ENCODE assay signal across 10 mouse cellular contexts in the genomic region with DNA sequence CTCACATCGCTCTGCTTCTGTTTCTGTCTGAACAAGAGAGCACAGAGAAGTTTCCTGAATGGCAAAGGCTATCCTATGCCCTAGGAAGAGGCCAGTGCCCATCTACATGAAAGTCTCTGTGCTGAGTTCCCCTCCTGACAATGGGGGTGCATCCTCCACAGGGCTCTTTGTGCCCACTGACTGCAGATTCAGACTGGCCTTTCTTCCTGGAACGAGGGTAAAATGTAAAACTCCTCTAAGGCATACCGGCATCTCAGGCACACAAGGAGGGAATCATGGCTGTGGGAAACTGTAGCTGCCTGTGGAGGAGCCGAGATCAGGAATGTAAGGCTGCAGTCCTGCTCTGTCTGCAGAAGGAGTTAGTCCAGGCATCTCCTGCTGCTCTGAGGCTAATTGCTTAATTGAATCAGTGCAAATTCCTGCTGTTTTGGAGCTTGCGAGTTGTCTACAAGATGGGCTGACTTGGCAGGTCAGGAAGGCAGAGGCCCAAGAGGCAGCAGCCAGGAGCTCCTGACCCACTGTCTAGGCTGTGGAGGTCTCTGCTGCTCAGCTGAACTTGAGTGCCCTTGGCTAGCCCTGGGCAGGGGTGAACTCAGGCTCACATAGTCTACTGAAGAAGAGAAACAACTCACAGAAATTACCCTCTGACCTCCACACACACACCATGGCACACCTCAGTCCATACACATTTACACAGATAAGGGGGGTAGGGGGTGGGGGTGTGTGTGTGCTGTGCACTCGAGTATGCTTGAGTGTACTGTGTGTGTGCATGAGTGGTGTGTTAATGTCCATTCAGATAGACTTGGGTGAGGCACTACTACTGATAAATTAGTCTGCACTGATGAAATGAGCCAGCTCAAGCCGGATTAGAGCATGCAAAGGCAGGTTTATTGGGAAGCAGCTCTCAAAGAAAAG. TPM values are rescaled to one million over a fixed set of nuclear protein-coding genes. Genes with fewer than 3 reads are reported as not detected.
DNase-seq lines count a peak whose midpoint lies in the region; ATAC-seq and TF ChIP-seq lines count a peak whose summit lies in the region.
"Had no signal": no experiment of that assay in that cellular context is flagged by ENCODE, and none has a peak within 500 bp of the region (broad histone marks: within the 10 kb centered on the region; RNA-seq: fewer than 3 reads in every experiment).

No protein-coding gene starts in this region.

- no peak overlapping the region for H3K4me3 ChIP-seq in forebrain, embryonic 11.5 days (ENCODE audit: low read depth, low read length)
- H3K4me3 ChIP-seq in forebrain, postnatal 0 days (ENCODE audit: low read depth, low read length) = no peak overlapping the region
- no peak overlapping the region for H3K4me3 ChIP-seq in neural tube, embryonic 15.5 days (replicated peaks)
- H3K4me3 ChIP-seq in limb, embryonic 10.5 days = no peak overlapping the region

- no peak overlapping the region for H3K9ac ChIP-seq in forebrain, embryonic 11.5 days (ENCODE audit: low read length)
- H3K9ac ChIP-seq in forebrain, postnatal 0 days = no peak overlapping the region
- no peak overlapping the region for H3K9ac ChIP-seq in neural tube, embryonic 15.5 days (replicated peaks)
- H3K9ac ChIP-seq: liver, embryonic 14.5 days had no signal

- no peak for TF ChIP-seq CTCF in forebrain, postnatal 0 days (IDR thresholded peaks at IDR 0.05; ENCODE audit: low read depth)

- no peaks in the 10 kb centered on the region for H3K36me3 ChIP-seq in forebrain, embryonic 11.5 days (ENCODE audit: control insufficient read depth, insufficient read depth, low read length)
- H3K36me3 ChIP-seq in forebrain, postnatal 0 days (ENCODE audit: insufficient read depth) = no peaks in the 10 kb centered on the region
- H3K36me3 ChIP-seq in neural tube, embryonic 15.5 days = no peaks in the 10 kb centered on the region
- no peaks in the 10 kb centered on the region for H3K36me3 ChIP-seq in limb, embryonic 10.5 days

- no peak overlapping the region for H3K27ac ChIP-seq in forebrain, embryonic 11.5 days (ENCODE audit: low read depth, low read length)
- H3K27ac ChIP-seq in forebrain, postnatal 0 days (ENCODE audit: low read depth, low read length) = no peak overlapping the region
- no peak overlapping the region for H3K27ac ChIP-seq in neural tube, embryonic 15.5 days (replicated peaks)
- H3K27ac ChIP-seq in limb, embryonic 10.5 days = peak overlapping the region; percentile 50; the same call in 1 of the 2 replicates
- H3K27ac ChIP-seq: liver, embryonic 14.5 days had no signal

- H3K4me1 ChIP-seq in forebrain, embryonic 11.5 days (replicated peaks; ENCODE audit: control insufficient read depth, insufficient read depth, low read length) = peaks cover 5% of the 10 kb centered on the region; the same call in 1 of the 2 replicates
- H3K4me1 ChIP-seq in forebrain, postnatal 0 days (ENCODE audit: insufficient read depth) = 0 out of 2 replicates have a peak, but pooled peaks cover 3% of the 10 kb centered on the region
- peaks cover 19% of the 10 kb centered on the region for H3K4me1 ChIP-seq in neural tube, embryonic 15.5 days
- peaks cover 23% of the 10 kb centered on the region for H3K4me1 ChIP-seq in limb, embryonic 10.5 days

- no peaks in the 10 kb centered on the region for H3K27me3 ChIP-seq in forebrain, embryonic 11.5 days (ENCODE audit: control insufficient read depth, insufficient read depth, low read length)
- no peaks in the 10 kb centered on the region for H3K27me3 ChIP-seq in forebrain, postnatal 0 days (ENCODE audit: insufficient read depth, low read length)
- H3K27me3 ChIP-seq in neural tube, embryonic 15.5 days (replicated peaks) = no peaks in the 10 kb centered on the region
- H3K27me3 ChIP-seq in limb, embryonic 10.5 days (ENCODE audit: low read depth, poor library complexity, severe bottlenecking) = no peaks in the 10 kb centered on the region

- ATAC-seq in forebrain, embryonic 11.5 days (replicated peaks; ENCODE audit: low FRiP score) = peak; percentile 63; the same call in 1 of the 2 replicates
- ATAC-seq in forebrain, postnatal 0 days = no peak; the same call in 1 of the 2 replicates
- ATAC-seq in neural tube, embryonic 15.5 days (ENCODE audit: low FRiP score) = no peak; the same call in 1 of the 2 replicates
- no peak for ATAC-seq in CD4-positive, CD25-positive, alpha-beta regulatory T cell, adult 4 months

- no peaks in the 10 kb centered on the region for H3K9me3 ChIP-seq in forebrain, embryonic 11.5 days (ENCODE audit: control insufficient read depth, low read length)
- no peaks in the 10 kb centered on the region for H3K9me3 ChIP-seq in forebrain, postnatal 0 days (ENCODE audit: low read length)
- no peaks in the 10 kb centered on the region for H3K9me3 ChIP-seq in neural tube, embryonic 15.5 days (replicated peaks)
- no peaks in the 10 kb centered on the region for H3K9me3 ChIP-seq in limb, embryonic 10.5 days (replicated peaks)

- no peak for DNase-seq in forebrain, embryonic 11.5 days (ENCODE audit: low spot score)
- DNase-seq in forebrain, postnatal 0 days = no peak
- peak; percentile 22 for DNase-seq in neural tube, embryonic 10.5 days (ENCODE audit: extremely low spot score, low spot score)
- DNase-seq in limb, embryonic 10.5 days (ENCODE audit: low spot score) = no peak
- peak; percentile 22 for DNase-seq in yolk sac, embryonic 10.5 days (ENCODE audit: low spot score)
- DNase-seq in urinary bladder, postnatal 36 days (ENCODE audit: low spot score in 2 of 2) = no peak
- DNase-seq: heart, postnatal 4 days had no signal

- H3K4me2 ChIP-seq in forebrain, embryonic 11.5 days (ENCODE audit: low read depth, low read length, severe bottlenecking) = no peak overlapping the region
- no peak overlapping the region for H3K4me2 ChIP-seq in forebrain, postnatal 0 days (ENCODE audit: low read depth)
- H3K4me2 ChIP-seq in neural tube, embryonic 15.5 days = no peak overlapping the region

- 21% methylated on average over 7 of the region's 7 CpGs for WGBS in forebrain, embryonic 11.5 days
- WGBS in forebrain, postnatal 0 days = 31% methylated on average over 7 of the region's 7 CpGs
- WGBS in neural tube, embryonic 15.5 days = 38% methylated on average over 7 of the region's 7 CpGs
- 44% methylated on average over 7 of the region's 7 CpGs for WGBS in limb, embryonic 10.5 days

RNA-seq across cellular contexts. Expression of gene Rhob, which starts 48.0 kb away (rescaled TPM):
- polyA plus RNA-seq in forebrain, embryonic 11.5 days (2014; fragmentation: Nextera tagmentation; extraction: Ambion mirVana) = 55.1 and 58.3 TPM in 2 replicates
- 278 and 289 TPM in 2 replicates for total RNA-seq in forebrain, postnatal 0 days (2014; rRNA removed)
- polyA plus RNA-seq in forebrain, postnatal 0 days (2015; fragmentation: Nextera tagmentation; extraction: Ambion mirVana) = 69.9 and 78.9 TPM in 2 replicates
- 77.0 and 91.1 TPM in 2 replicates for polyA plus RNA-seq in neural tube, embryonic 15.5 days (2015; fragmentation: Nextera tagmentation; extraction: Ambion mirVana)
- polyA plus RNA-seq in limb, embryonic 10.5 days (2016; fragmentation: Nextera tagmentation; extraction: Ambion mirVana) = 14.7 and 16.7 TPM in 2 replicates
- polyA plus RNA-seq in CD4-positive, CD25-positive, alpha-beta regulatory T cell, adult 4 months (2017; shearing (Covaris generic)) = 1 to 10 TPM in 1 of 2 experiments, under 1 TPM in 1; 0.76 to 1.0 TPM

Comparison
In these comparisons a context has a peak if more than half of its experiments do, and no peak if none do; other contexts are left out.
1. DNase-seq: peak in neural tube, embryonic 10.5 days (single experiment) and yolk sac, embryonic 10.5 days (single experiment); none in forebrain, embryonic 11.5 days (single experiment), forebrain, postnatal 0 days (single experiment), limb, embryonic 10.5 days (single experiment) and urinary bladder, postnatal 36 days (0 of 2).